17 mouse cellular contexts compared by ENCODE assay signal in genomic region chr3:155322322-155322721, GRCm38 (mm10).
"Had no signal": no experiment of that assay in that cellular context is flagged by ENCODE, and none has a peak within 500 bp of the region (broad histone marks: within the 10 kb centered on the region; RNA-seq: fewer than 3 reads in every experiment).

No protein-coding gene starts in this region.

- DNase-seq: left cerebral cortex, postnatal 4 days; liver; liver, embryonic 13.5 days; liver, postnatal 0 days; lung, adult 18-20 months; lung, adult 2 months; lung, embryonic 14.5 days; lung, postnatal 10 days; lung, postnatal 14 days; lung, postnatal 36 days; lung, postnatal 4 days; midbrain, embryonic 14.5 days had no signal

- ATAC-seq: liver, embryonic 12.5 days; liver, postnatal 0 days; lung, postnatal 0 days; midbrain, embryonic 13.5 days; midbrain, embryonic 15.5 days; midbrain, embryonic 16.5 days had no signal
